Mouse (Mus musculus) heart, adult 9 months (tissue): Measurements from ENCODE around the gene Slc39a5.

Source experiments
- DNase-seq, 2 experiments: peaks; one replicate each; pipeline ENCODE4 v3.0.0; 2022; ENCODE audit warnings: low spot score in 2 of 2

Slc39a5 gene

GRCm38 (mm10) chr10:128376455-128377211, 24.4 kb downstream of the Slc39a5 start, which contains the start of gene Ankrd52:
Gene Ankrd52 (plus strand): TSS chr10:128377115.
- DNase-seq: peak; percentile 87

GRCm38 (mm10) chr10:128376099-128376454, 25.0 kb downstream of the Slc39a5 start:
- no peak for DNase-seq

- no peak for DNase-seq
Observed at GRCm38 (mm10) chr10:128374393-128374792, 26.6 kb downstream of the Slc39a5 start.

GRCm38 (mm10) chr10:128372989-128373748, 27.9 kb downstream of the Slc39a5 start:
- peak; percentile 68 to 75 for DNase-seq

GRCm38 (mm10) chr10:128372142-128372541, 28.9 kb downstream of the Slc39a5 start:
- no peak for DNase-seq

- no peak for DNase-seq
Observed at GRCm38 (mm10) chr10:128370601-128371000, 30.4 kb downstream of the Slc39a5 start.

GRCm38 (mm10) chr10:128370021-128370420, 31.0 kb downstream of the Slc39a5 start:
- no peak for DNase-seq

GRCm38 (mm10) chr10:128369599-128369998, 31.4 kb downstream of the Slc39a5 start:
- DNase-seq: no peak

- DNase-seq: no peak
Observed at GRCm38 (mm10) chr10:128369218-128369543, 31.8 kb downstream of the Slc39a5 start.

- DNase-seq: peak; percentile 94 to 96
Observed at GRCm38 (mm10) chr10:128368402-128369217, 32.4 kb downstream of the Slc39a5 start, which contains the start of gene Coq10a. Gene Coq10a (minus strand): TSS chr10:128368997.

GRCm38 (mm10) chr10:128367899-128368401, 33.1 kb downstream of the Slc39a5 start:
- DNase-seq: peak in 1 of 2 experiments; percentile 87

- peak in 1 of 2 experiments; percentile 58 for DNase-seq
Observed at GRCm38 (mm10) chr10:128362568-128362967, 38.5 kb downstream of the Slc39a5 start.

GRCm38 (mm10) chr10:128361836-128362235, 39.2 kb downstream of the Slc39a5 start:
- no peak for DNase-seq

- DNase-seq: no peak
Observed at GRCm38 (mm10) chr10:128359226-128359625, 41.8 kb downstream of the Slc39a5 start.

- peak in 1 of 2 experiments; percentile 44 for DNase-seq
Observed at GRCm38 (mm10) chr10:128358796-128359195, 42.2 kb downstream of the Slc39a5 start.

GRCm38 (mm10) chr10:128347541-128347940, 53.5 kb downstream of the Slc39a5 start:
- DNase-seq: no peak
